Mouse (Mus musculus): ENCODE results near the gene Fdxacb1. TPM values are rescaled to one million over a fixed set of nuclear protein-coding genes. Genes with fewer than 3 reads are reported as not detected.
A peak's percentile ranks its signal among the peaks of the same experiment; 100 is the strongest.

The Fdxacb1 gene
- polyA plus RNA-seq (2015; fragmentation: Nextera tagmentation; extraction: Ambion mirVana): 11.1 and 12.4 TPM in 2 replicates

- Histone ChIP-seq H3K9ac (peak within 1 kb of the TSS; percentile 84), H3K4me3 (peak within 1 kb of the TSS; percentile 69), H3K9me3 (no peaks in the 10 kb centered on the region), H3K27ac (peak within 1 kb of the TSS; percentile 91), H3K4me1 (peaks cover 15% of the 10 kb centered on the region), H3K4me2 (peak within 1 kb of the TSS; percentile 83), H3K27me3 (no peaks in the 10 kb centered on the region), H3K36me3 (peaks cover 14% of the 10 kb centered on the region)
- WGBS: 4% methylated on average over 59 of the region's 59 CpGs
- peak; percentile 94 for ATAC-seq (ENCODE audit: insufficient number of reproducible peaks, insufficient read depth, low FRiP score, low TSS enrichment, low read depth)
These were observed at the start of gene Fdxacb1 for GRCm38 (mm10) chr9:50768107-50769002. TSS of gene Fdxacb1 (plus strand) at chr9:50768236.

- no peak overlapping the region for H3K4me3 ChIP-seq
- peaks cover 23% of the 10 kb centered on the region for H3K4me1 ChIP-seq
- no peaks in the 10 kb centered on the region for H3K9me3 ChIP-seq
- H3K36me3 ChIP-seq: no peaks in the 10 kb centered on the region; the same call in 1 of the 2 replicates
- WGBS: 77% methylated on average over 4 of the region's 4 CpGs
- no peak overlapping the region for H3K9ac ChIP-seq
- H3K27ac ChIP-seq: no peak overlapping the region
- no peak for ATAC-seq (ENCODE audit: insufficient number of reproducible peaks, insufficient read depth, low FRiP score, low TSS enrichment, low read depth)
- H3K4me2 ChIP-seq: no peak overlapping the region
- H3K27me3 ChIP-seq: no peaks in the 10 kb centered on the region
These were observed 49.2 kb upstream of the Fdxacb1 start for GRCm38 (mm10) chr9:50718878-50719277.

- Histone ChIP-seq H3K4me3 (no peak overlapping the region), H3K9ac (no peak overlapping the region), H3K4me2 (peak overlapping the region; percentile 20; the same call in 1 of the 2 replicates), H3K4me1 (peaks cover 43% of the 10 kb centered on the region), H3K36me3 (no peaks in the 10 kb centered on the region; the same call in 1 of the 2 replicates), H3K27ac (peak overlapping the region; percentile 28; the same call in 1 of the 2 replicates), H3K9me3 (no peaks in the 10 kb centered on the region), H3K27me3 (no peaks in the 10 kb centered on the region)
- 33% methylated on average over 12 of the region's 12 CpGs for WGBS
- ATAC-seq (ENCODE audit: insufficient number of reproducible peaks, insufficient read depth, low FRiP score, low TSS enrichment, low read depth): no peak
These were observed 47.0 kb upstream of the Fdxacb1 start for GRCm38 (mm10) chr9:50721061-50721460.

GRCm38 (mm10) chr9:50722451-50722911 is 45.6 kb upstream of the Fdxacb1 start:
- Histone ChIP-seq H3K4me2 (no peak overlapping the region), H3K36me3 (no peaks in the 10 kb centered on the region), H3K4me1 (peaks cover 54% of the 10 kb centered on the region), H3K27ac (0 out of 2 replicates have a peak overlapping the region, but pooled peaks have one; percentile 64), H3K9me3 (no peaks in the 10 kb centered on the region), H3K9ac (no peak overlapping the region), H3K4me3 (no peak overlapping the region), H3K27me3 (no peaks in the 10 kb centered on the region)
- 53% methylated on average over 8 of the region's 8 CpGs for WGBS
- no peak for ATAC-seq (ENCODE audit: insufficient number of reproducible peaks, insufficient read depth, low FRiP score, low TSS enrichment, low read depth)

- 47% methylated on average over 7 of the region's 7 CpGs for WGBS
- H3K4me2 ChIP-seq: peak overlapping the region; percentile 34; the same call in 1 of the 2 replicates
- H3K27me3 ChIP-seq: no peaks in the 10 kb centered on the region
- no peaks in the 10 kb centered on the region for H3K36me3 ChIP-seq
- no peaks in the 10 kb centered on the region for H3K9me3 ChIP-seq
- H3K9ac ChIP-seq: no peak overlapping the region
- peaks cover 56% of the 10 kb centered on the region for H3K4me1 ChIP-seq
- no peak overlapping the region for H3K4me3 ChIP-seq
- no peak for ATAC-seq (ENCODE audit: insufficient number of reproducible peaks, insufficient read depth, low FRiP score, low TSS enrichment, low read depth)
- peak overlapping the region; percentile 64 for H3K27ac ChIP-seq
These were observed 44.6 kb upstream of the Fdxacb1 start for GRCm38 (mm10) chr9:50723406-50723805.

GRCm38 (mm10) chr9:50724147-50724546 is 43.9 kb upstream of the Fdxacb1 start:
- no peak for ATAC-seq (ENCODE audit: insufficient number of reproducible peaks, insufficient read depth, low FRiP score, low TSS enrichment, low read depth)
- Histone ChIP-seq H3K9ac (0 out of 2 replicates have a peak overlapping the region, but pooled peaks have one; percentile 27), H3K4me2 (peak overlapping the region; percentile 82), H3K27me3 (no peaks in the 10 kb centered on the region), H3K4me3 (no peak overlapping the region), H3K36me3 (no peaks in the 10 kb centered on the region), H3K9me3 (no peaks in the 10 kb centered on the region), H3K4me1 (peaks cover 59% of the 10 kb centered on the region), H3K27ac (peak overlapping the region; percentile 39; the same call in 1 of the 2 replicates)
- 71% methylated on average over 2 of the region's 2 CpGs for WGBS

- peak overlapping the region; percentile 39; the same call in 1 of the 2 replicates for H3K27ac ChIP-seq
These were observed 43.2 kb upstream of the Fdxacb1 start for GRCm38 (mm10) chr9:50724661-50725330.

GRCm38 (mm10) chr9:50725921-50726590 is 42.0 kb upstream of the Fdxacb1 start:
- H3K4me2 ChIP-seq: peak overlapping the region; percentile 82
- H3K27ac ChIP-seq: peak overlapping the region; percentile 83
- H3K9me3 ChIP-seq: no peaks in the 10 kb centered on the region
- ATAC-seq (ENCODE audit: insufficient number of reproducible peaks, insufficient read depth, low FRiP score, low TSS enrichment, low read depth): no peak
- 11% methylated on average over 8 of the region's 8 CpGs for WGBS
- peaks cover 54% of the 10 kb centered on the region for H3K4me1 ChIP-seq
- no peaks in the 10 kb centered on the region for H3K27me3 ChIP-seq
- H3K36me3 ChIP-seq: no peaks in the 10 kb centered on the region
- peak overlapping the region; percentile 46; the same call in 1 of the 2 replicates for H3K9ac ChIP-seq
- peak overlapping the region; percentile 68 for H3K4me3 ChIP-seq

More at GRCm38 (mm10) chr9:50724661-50725330, 43.2 kb upstream of the Fdxacb1 start:
- peak overlapping the region; percentile 82 for H3K4me2 ChIP-seq
- no peaks in the 10 kb centered on the region for H3K27me3 ChIP-seq
- H3K4me1 ChIP-seq: peaks cover 59% of the 10 kb centered on the region
- H3K9ac ChIP-seq: peak overlapping the region; percentile 27; the same call in 1 of the 2 replicates
- no peaks in the 10 kb centered on the region for H3K36me3 ChIP-seq
- no peak overlapping the region for H3K4me3 ChIP-seq
- H3K9me3 ChIP-seq: no peaks in the 10 kb centered on the region
- ATAC-seq (ENCODE audit: insufficient number of reproducible peaks, insufficient read depth, low FRiP score, low TSS enrichment, low read depth): no peak
- WGBS: 22% methylated on average over 3 of the region's 3 CpGs

- Histone ChIP-seq H3K27ac (peak overlapping the region; percentile 83), H3K9ac (peak overlapping the region; percentile 79), H3K4me1 (peaks cover 48% of the 10 kb centered on the region), H3K36me3 (no peaks in the 10 kb centered on the region), H3K4me3 (peak overlapping the region; percentile 68), H3K27me3 (no peaks in the 10 kb centered on the region), H3K9me3 (no peaks in the 10 kb centered on the region), H3K4me2 (peak overlapping the region; percentile 82)
- 2% methylated on average over 30 of the region's 30 CpGs for WGBS
- peak; percentile 10; the same call in 1 of the 2 replicates for ATAC-seq (ENCODE audit: insufficient number of reproducible peaks, insufficient read depth, low FRiP score, low TSS enrichment, low read depth)
These were observed 40.7 kb upstream of the Fdxacb1 start for GRCm38 (mm10) chr9:50727171-50727924.

GRCm38 (mm10) chr9:50727925-50728651 is 39.9 kb upstream of the Fdxacb1 start:
- WGBS: under 1% methylated on average over 45 of the region's 45 CpGs
- Histone ChIP-seq H3K4me1 (peaks cover 42% of the 10 kb centered on the region), H3K4me2 (peak overlapping the region; percentile 82), H3K9ac (peak overlapping the region; percentile 79), H3K9me3 (no peaks in the 10 kb centered on the region), H3K27me3 (no peaks in the 10 kb centered on the region), H3K4me3 (peak overlapping the region; percentile 68), H3K36me3 (no peaks in the 10 kb centered on the region), H3K27ac (peak overlapping the region; percentile 83)
- peak; percentile 87 for ATAC-seq (ENCODE audit: insufficient number of reproducible peaks, insufficient read depth, low FRiP score, low TSS enrichment, low read depth)
